24 mouse cellular contexts compared by ENCODE assay signal in the genomic region with DNA sequence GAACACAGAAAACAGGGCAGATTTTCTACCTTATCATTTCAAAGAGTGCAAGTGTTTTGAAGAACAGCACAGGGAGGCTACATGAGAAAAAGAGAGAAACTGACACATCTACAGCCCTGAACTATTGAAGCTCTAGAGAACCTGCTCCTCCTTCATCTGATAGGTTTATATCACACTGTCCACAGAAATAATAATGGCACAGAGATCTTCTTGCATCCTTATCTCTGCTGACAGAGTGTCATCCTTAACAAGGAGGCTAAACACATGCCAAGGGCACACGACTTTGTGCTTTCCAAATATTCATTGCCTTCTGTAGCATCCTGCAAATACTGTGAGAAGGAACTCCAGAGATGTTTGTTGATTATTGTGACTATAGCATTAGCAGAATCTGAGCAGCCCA. TPM values are rescaled to one million over a fixed set of nuclear protein-coding genes. Genes with fewer than 3 reads are reported as not detected.
"Had no signal": no experiment of that assay in that cellular context is flagged by ENCODE, and none has a peak within 500 bp of the region (broad histone marks: within the 10 kb centered on the region; RNA-seq: fewer than 3 reads in every experiment).

No protein-coding gene starts in this region.

- DNase-seq: gastrocnemius, adult 2 months; gastrocnemius, postnatal 10 days; gastrocnemius, postnatal 25 days; heart, adult 11 months; heart, adult 2 months; heart, postnatal 4 days; kidney, adult 18-20 months; kidney, adult 8-10 months; kidney, postnatal 10 days; kidney, postnatal 25 days; kidney, postnatal 4 days; liver; liver, embryonic 13.5 days had no signal

- ATAC-seq: hindbrain, embryonic 16.5 days; inflammation-experienced regulatory T-cells, adult 6 months; intestine, embryonic 15.5 days; intestine, postnatal 0 days had no signal

RNA-seq across cellular contexts. Expression of a gene that starts 3.5 kb away (rescaled TPM):
- total RNA-seq: gastrocnemius, adult 2 months; gastrocnemius, postnatal 10 days; gastrocnemius, postnatal 25 days; heart, postnatal 25 days; heart, postnatal 4 days; layer of hippocampus, adult 2 months; layer of hippocampus, postnatal 10 days; layer of hippocampus, postnatal 25 days; left cerebral cortex, adult 2 months; left cerebral cortex, postnatal 14 days; left cerebral cortex, postnatal 36 days had no signal

RNA-seq across cellular contexts. Expression of a gene that starts 43.7 kb away (rescaled TPM):
- total RNA-seq: gastrocnemius, postnatal 10 days; gastrocnemius, postnatal 25 days; heart, postnatal 4 days; layer of hippocampus, adult 2 months; layer of hippocampus, postnatal 10 days; layer of hippocampus, postnatal 25 days; left cerebral cortex, adult 2 months; left cerebral cortex, postnatal 14 days; left cerebral cortex, postnatal 36 days had no signal

RNA-seq across cellular contexts. Expression of a gene that starts 45.1 kb away (rescaled TPM):
- total RNA-seq: gastrocnemius, adult 2 months; gastrocnemius, postnatal 10 days; gastrocnemius, postnatal 25 days; heart, postnatal 4 days; layer of hippocampus, adult 2 months; layer of hippocampus, postnatal 10 days; layer of hippocampus, postnatal 25 days; left cerebral cortex, adult 2 months; left cerebral cortex, postnatal 14 days; left cerebral cortex, postnatal 36 days had no signal
